Mouse (Mus musculus): Measurements from ENCODE around the gene Chst11. TPM values are rescaled to one million over a fixed set of nuclear protein-coding genes. Genes with fewer than 3 reads are reported as not detected.

Gene Chst11
- polyA plus RNA-seq (2012; rRNA removed): 4.7 and 8.8 TPM in 2 replicates

DNA sequence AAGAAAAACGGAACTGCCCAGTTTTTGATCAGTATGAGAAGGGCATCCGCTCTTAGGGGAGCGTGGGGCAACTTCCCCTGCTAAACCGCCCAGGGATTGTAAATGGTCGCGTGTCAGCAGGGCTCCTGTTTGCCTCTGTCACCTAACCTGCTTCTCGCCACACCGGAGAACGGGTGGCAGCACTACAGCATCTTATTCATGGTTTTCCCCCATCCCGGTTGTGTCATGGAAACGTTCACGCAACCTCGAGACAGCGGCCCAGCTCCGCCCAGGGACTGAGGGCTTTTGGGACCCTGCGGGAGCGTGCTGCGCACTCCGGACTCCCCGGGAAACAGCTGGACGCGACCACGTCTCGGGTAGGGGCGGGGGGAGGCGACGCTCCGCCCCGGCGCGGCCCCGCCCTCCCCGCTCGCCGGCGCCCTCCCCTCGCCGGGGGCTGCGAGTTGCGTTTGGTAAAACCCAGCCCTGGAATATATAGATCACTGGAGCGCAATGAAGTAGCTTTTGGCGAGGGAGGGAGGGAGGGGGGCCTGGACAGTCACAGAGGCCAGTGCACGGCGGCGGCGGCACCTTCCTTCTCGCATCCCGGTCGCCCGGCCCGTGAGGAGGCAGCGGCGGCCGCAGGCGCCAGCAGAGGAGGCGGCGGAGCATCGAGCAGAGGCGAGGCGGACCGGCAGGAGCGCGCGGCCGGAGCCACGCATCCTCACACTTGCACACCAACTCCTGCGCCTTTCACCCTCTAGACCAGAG is at the start of gene Chst11:
Gene Chst11, plus strand, starts transcription at position 549 of the 750 bp plus-strand sequence.

Other genes with a start within 250 kb of the Chst11 start
- gene Nfyb, start 221.4 kb upstream of the Chst11 start, polyA plus RNA-seq (2012; rRNA removed): 69.1 and 72.5 TPM in 2 replicates
- 117 and 122 TPM in 2 replicates for gene Txnrd1, start 151.5 kb upstream of the Chst11 start, polyA plus RNA-seq (2012; rRNA removed)
- 1.5 and 3.4 TPM in 2 replicates for gene Eid3, start 118.9 kb upstream of the Chst11 start, polyA plus RNA-seq (2012; rRNA removed)

Data from central nervous system, embryonic 11.5 days (tissue).